15 mouse cellular contexts compared by ENCODE assay signal in genomic region chrX:15007023-15007422, GRCm38 (mm10).
A peak's percentile ranks its signal among the peaks of the same experiment; 100 is the strongest.
DNase-seq lines count a peak whose midpoint lies in the region; ATAC-seq and TF ChIP-seq lines count a peak whose summit lies in the region.
"Had no signal": no experiment of that assay in that cellular context is flagged by ENCODE, and none has a peak within 500 bp of the region (broad histone marks: within the 10 kb centered on the region; RNA-seq: fewer than 3 reads in every experiment).

No protein-coding gene starts in this region.

- 79% methylated on average over 2 of the region's 2 CpGs for whole genome bisulfite sequencing in heart, embryonic 12.5 days
- WGBS in heart, postnatal 0 days = 42% methylated on average over 2 of the region's 2 CpGs
- whole genome bisulfite sequencing in midbrain, embryonic 11.5 days = 89% methylated on average over 2 of the region's 2 CpGs

- DNase-seq in heart, adult 8-10 months (ENCODE audit: low spot score) = peak; percentile 39
- DNase-seq in cerebellum, adult 8-10 months = peak; percentile 40
- DNase-seq in heart, postnatal 0 days (ENCODE audit: low spot score) = peak; percentile 13
- DNase-seq in right cerebral cortex, postnatal 10 days (ENCODE audit: low spot score in 2 of 2) = peak; percentile 32 to 33
- no peak for DNase-seq in yolk sac, embryonic 10.5 days (ENCODE audit: low spot score)
- DNase-seq in midbrain, embryonic 11.5 days (ENCODE audit: low spot score, missing footprints) = no peak
- no peak for DNase-seq in MN1 (ENCODE audit: low spot score)
- DNase-seq: midbrain, embryonic 14.5 days had no signal

- TF ChIP-seq CTCF in heart, postnatal 0 days (IDR thresholded peaks at IDR 0.05; ENCODE audit: low read depth) = no peak

- H3K9me3 ChIP-seq in heart, embryonic 12.5 days (replicated peaks) = no peaks in the 10 kb centered on the region
- H3K9me3 ChIP-seq in heart, postnatal 0 days (replicated peaks; ENCODE audit: control insufficient read depth, low read length) = no peaks in the 10 kb centered on the region
- H3K9me3 ChIP-seq in midbrain, embryonic 11.5 days (ENCODE audit: control insufficient read depth, low read length) = no peaks in the 10 kb centered on the region
- H3K9me3 ChIP-seq: heart, embryonic 13.5 days had no signal

- no peaks in the 10 kb centered on the region for H3K27me3 ChIP-seq in heart, embryonic 12.5 days (replicated peaks)
- no peaks in the 10 kb centered on the region for H3K27me3 ChIP-seq in heart, postnatal 0 days (ENCODE audit: control insufficient read depth, insufficient read depth, low read length)
- no peaks in the 10 kb centered on the region for H3K27me3 ChIP-seq in midbrain, embryonic 11.5 days (ENCODE audit: control insufficient read depth, insufficient read depth, low read length)
- H3K27me3 ChIP-seq: heart, embryonic 13.5 days had no signal

- TF ChIP-seq EP300 in heart, postnatal 0 days (IDR thresholded peaks at IDR 0.05; ENCODE audit: low read depth) = no peak

- H3K9ac ChIP-seq in heart, embryonic 12.5 days = no peak overlapping the region
- H3K9ac ChIP-seq in heart, postnatal 0 days (replicated peaks; ENCODE audit: low read depth, low read length) = no peak overlapping the region
- no peak overlapping the region for H3K9ac ChIP-seq in midbrain, embryonic 11.5 days (ENCODE audit: low read length)
- H3K9ac ChIP-seq: heart, embryonic 13.5 days; liver, embryonic 14.5 days had no signal

- no peak overlapping the region for H3K4me2 ChIP-seq in heart, embryonic 12.5 days
- H3K4me2 ChIP-seq in heart, postnatal 0 days (ENCODE audit: low read depth, low read length) = no peak overlapping the region
- no peak overlapping the region for H3K4me2 ChIP-seq in midbrain, embryonic 11.5 days
- H3K4me2 ChIP-seq: heart, embryonic 13.5 days had no signal

- no peak for ATAC-seq in heart, embryonic 12.5 days (ENCODE audit: insufficient number of reproducible peaks, low FRiP score)
- ATAC-seq in heart, postnatal 0 days (ENCODE audit: insufficient read depth, low read depth) = no peak
- no peak for ATAC-seq in midbrain, embryonic 11.5 days (ENCODE audit: low FRiP score)
- ATAC-seq: CD4-positive, CD25-positive, alpha-beta regulatory T cell, adult 4 months had no signal

- H3K4me1 ChIP-seq in heart, embryonic 12.5 days (replicated peaks) = no peaks in the 10 kb centered on the region
- no peaks in the 10 kb centered on the region for H3K4me1 ChIP-seq in heart, postnatal 0 days (ENCODE audit: control insufficient read depth, insufficient read depth)
- H3K4me1 ChIP-seq in midbrain, embryonic 11.5 days (ENCODE audit: control insufficient read depth, insufficient read depth, low read length) = no peaks in the 10 kb centered on the region
- H3K4me1 ChIP-seq: heart, embryonic 13.5 days had no signal

- H3K36me3 ChIP-seq in heart, embryonic 12.5 days = no peaks in the 10 kb centered on the region
- H3K36me3 ChIP-seq in heart, postnatal 0 days (replicated peaks; ENCODE audit: control insufficient read depth, insufficient read depth, low read length) = no peaks in the 10 kb centered on the region
- H3K36me3 ChIP-seq in midbrain, embryonic 11.5 days (ENCODE audit: control insufficient read depth, insufficient read depth, low read length) = no peaks in the 10 kb centered on the region
- H3K36me3 ChIP-seq: heart, embryonic 13.5 days had no signal

- H3K4me3 ChIP-seq in heart, embryonic 12.5 days = no peak overlapping the region
- no peak overlapping the region for H3K4me3 ChIP-seq in heart, postnatal 0 days (ENCODE audit: low read depth, low read length)
- H3K4me3 ChIP-seq in midbrain, embryonic 11.5 days (ENCODE audit: low read depth, low read length) = no peak overlapping the region
- H3K4me3 ChIP-seq: erythroblast, embryonic 14.5 days; heart, embryonic 13.5 days had no signal

- H3K27ac ChIP-seq in heart, embryonic 12.5 days (ENCODE audit: poor library complexity, severe bottlenecking) = no peak overlapping the region
- H3K27ac ChIP-seq in heart, postnatal 0 days (ENCODE audit: low read depth) = no peak overlapping the region
- H3K27ac ChIP-seq in midbrain, embryonic 11.5 days (ENCODE audit: low read depth, low read length) = no peak overlapping the region
- H3K27ac ChIP-seq: heart, embryonic 13.5 days; kidney, postnatal 0 days; liver, embryonic 14.5 days; stomach, postnatal 0 days had no signal

Comparison
In these comparisons a context has a peak if more than half of its experiments do, and no peak if none do; other contexts are left out.
1. DNase-seq: peak in heart, adult 8-10 months (single experiment), cerebellum, adult 8-10 months (single experiment), heart, postnatal 0 days (single experiment) and right cerebral cortex, postnatal 10 days (2 of 2); none in yolk sac, embryonic 10.5 days (single experiment), midbrain, embryonic 11.5 days (single experiment) and MN1 (single experiment).